Mouse (Mus musculus) erythroblast, embryonic 14.5 days (primary cell): ENCODE results near the gene Ferd3l. TPM values are rescaled to one million over a fixed set of nuclear protein-coding genes. Genes with fewer than 3 reads are reported as not detected.

Experiments used
- H3K27me3 ChIP-seq: 2 replicates; pipeline ENCODE4 v1.6.1; 2012; ENCODE audit warnings: inconsistent platforms; ENCODE audit not compliant: control insufficient read depth
- H3K36me3 ChIP-seq: 2 replicates; pipeline ENCODE4 v1.6.1; 2012; ENCODE audit warnings: mild to moderate bottlenecking, inconsistent platforms; ENCODE audit not compliant: control insufficient read depth
- H3K4me1 ChIP-seq: 2 replicates; pipeline ENCODE4 v1.6.1; 2012; ENCODE audit warnings: inconsistent platforms; ENCODE audit not compliant: control insufficient read depth
- H3K4me3 ChIP-seq: replicated peaks from 2 replicates; pipeline ENCODE3; 2012; ENCODE audit warnings: moderate library complexity, mild to moderate bottlenecking, inconsistent platforms
- H3K9me3 ChIP-seq: 2 replicates; pipeline ENCODE4 v1.6.1; 2012; ENCODE audit warnings: low read length, inconsistent platforms, mixed read lengths; ENCODE audit not compliant: control insufficient read depth
- GATA1 ChIP-seq: IDR thresholded peaks from 2 replicates; pipeline ENCODE4 v1.6.1; 2012; ENCODE audit warnings: low read length, inconsistent platforms, mixed read lengths
- TAL1 ChIP-seq: IDR thresholded peaks from 3 replicates; pipeline ENCODE4 v1.6.1; 2012; ENCODE audit warnings: low read length, inconsistent platforms, mixed read lengths
- polyA plus RNA-seq: library from polyadenylated mRNA; stranded (reverse); fragments of >175 nt; gene quantifications from 2 replicates; pipeline ENCODE4 v1.2.3, GENCODE M21; 2012

Gene Ferd3l
- not detected in 2 replicates for polyA plus RNA-seq

- Histone ChIP-seq H3K36me3 (no peaks in the 10 kb centered on the region), H3K4me1 (no peaks in the 10 kb centered on the region), H3K4me3 (no peak within 1 kb of the TSS), H3K27me3 (peaks cover 28% of the 10 kb centered on the region), H3K9me3 (no peaks in the 10 kb centered on the region; the same call in 1 of the 2 replicates)
- TF ChIP-seq GATA1 (no peak), TAL1 (no peak)
Measured at GRCm38 (mm10) chr12:33928331-33929192, at the start of gene Ferd3l. Ferd3l (plus strand) TSS chr12:33928425.

GRCm38 (mm10) chr12:33893956-33894355 lies 34.3 kb upstream of the Ferd3l start:
- H3K36me3 ChIP-seq, result no peaks in the 10 kb centered on the region
- TF ChIP-seq GATA1, result no peak
- no peak for TF ChIP-seq TAL1
- no peak overlapping the region for H3K4me3 ChIP-seq
- no peaks in the 10 kb centered on the region for H3K27me3 ChIP-seq
- H3K4me1 ChIP-seq, result no peaks in the 10 kb centered on the region
- H3K9me3 ChIP-seq, result no peaks in the 10 kb centered on the region

GRCm38 (mm10) chr12:33894621-33895020 lies 33.6 kb upstream of the Ferd3l start:
- no peaks in the 10 kb centered on the region for H3K9me3 ChIP-seq
- no peaks in the 10 kb centered on the region for H3K27me3 ChIP-seq
- H3K4me3 ChIP-seq, result no peak overlapping the region
- H3K36me3 ChIP-seq, result no peaks in the 10 kb centered on the region
- TF ChIP-seq GATA1 (no peak), TAL1 (no peak)
- H3K4me1 ChIP-seq, result no peaks in the 10 kb centered on the region

- H3K27me3 ChIP-seq, result peaks cover 28% of the 10 kb centered on the region
- no peak for TF ChIP-seq TAL1
- TF ChIP-seq GATA1, result no peak
- no peaks in the 10 kb centered on the region for H3K36me3 ChIP-seq
- H3K4me3 ChIP-seq, result no peak overlapping the region
- H3K9me3 ChIP-seq, result no peaks in the 10 kb centered on the region; the same call in 1 of the 2 replicates
- H3K4me1 ChIP-seq, result no peaks in the 10 kb centered on the region
Measured at GRCm38 (mm10) chr12:33926751-33927150, 1.5 kb upstream of the Ferd3l start.

- H3K4me3 ChIP-seq, result no peak overlapping the region
- H3K9me3 ChIP-seq, result no peaks in the 10 kb centered on the region; the same call in 1 of the 2 replicates
- TF ChIP-seq TAL1, result no peak
- no peak for TF ChIP-seq GATA1
- H3K36me3 ChIP-seq, result no peaks in the 10 kb centered on the region
- no peaks in the 10 kb centered on the region for H3K4me1 ChIP-seq
- peaks cover 28% of the 10 kb centered on the region for H3K27me3 ChIP-seq
Measured at GRCm38 (mm10) chr12:33927334-33928098, 709 bp upstream of the Ferd3l start.

GRCm38 (mm10) chr12:33952843-33953242 lies 24.6 kb downstream of the Ferd3l start:
- Histone ChIP-seq H3K36me3 (no peaks in the 10 kb centered on the region), H3K4me3 (no peak overlapping the region), H3K9me3 (no peaks in the 10 kb centered on the region; the same call in 1 of the 2 replicates), H3K4me1 (no peaks in the 10 kb centered on the region), H3K27me3 (peaks cover 38% of the 10 kb centered on the region)
- TF ChIP-seq GATA1 (no peak), TAL1 (no peak)

- peaks cover 59% of the 10 kb centered on the region for H3K27me3 ChIP-seq
- no peak overlapping the region for H3K4me3 ChIP-seq
- H3K4me1 ChIP-seq, result no peaks in the 10 kb centered on the region
- peaks cover 3% of the 10 kb centered on the region; the same call in 1 of the 2 replicates for H3K9me3 ChIP-seq
- TF ChIP-seq GATA1 (no peak), TAL1 (no peak)
- no peaks in the 10 kb centered on the region for H3K36me3 ChIP-seq
Measured at GRCm38 (mm10) chr12:33954931-33955565, 26.8 kb downstream of the Ferd3l start.

- TF ChIP-seq GATA1 (no peak), TAL1 (no peak)
- H3K36me3 ChIP-seq, result no peaks in the 10 kb centered on the region
- H3K9me3 ChIP-seq, result peaks cover 3% of the 10 kb centered on the region; the same call in 1 of the 2 replicates
- no peaks in the 10 kb centered on the region for H3K4me1 ChIP-seq
- peaks cover 66% of the 10 kb centered on the region for H3K27me3 ChIP-seq
- no peak overlapping the region for H3K4me3 ChIP-seq
Measured at GRCm38 (mm10) chr12:33955606-33956295, 27.5 kb downstream of the Ferd3l start.
